Mouse (Mus musculus) mouse embryonic stem cell (cell line): ENCODE measurements around the gene Fcer1g.

Experiments used
- in situ Hi-C, 2 experiments: fragments of 300-500 bp; cut with MboI; formaldehyde crosslinking; loops; 1 replicate in 1 of 2; 3 replicates in 1 of 2; pipeline ENCODE4 v1.14.3; 2019 to 2020; ENCODE audit warnings: low sequenced_read_pairs in 2 of 2, low pct_unique_long_range_greater_than_20kb in 1 of 2, mixed read lengths in 1 of 2; ENCODE audit not compliant: unreplicated experiment in 1 of 2

Fcer1g gene

GRCm38 (mm10) chr1:171195887-171196397, 38.2 kb downstream of the Fcer1g start, which contains the start of gene Pcp4l1:
Gene Pcp4l1, minus strand, starts transcription at chr1:171196268.
- in situ Hi-C loops = no loop called here

DNA sequence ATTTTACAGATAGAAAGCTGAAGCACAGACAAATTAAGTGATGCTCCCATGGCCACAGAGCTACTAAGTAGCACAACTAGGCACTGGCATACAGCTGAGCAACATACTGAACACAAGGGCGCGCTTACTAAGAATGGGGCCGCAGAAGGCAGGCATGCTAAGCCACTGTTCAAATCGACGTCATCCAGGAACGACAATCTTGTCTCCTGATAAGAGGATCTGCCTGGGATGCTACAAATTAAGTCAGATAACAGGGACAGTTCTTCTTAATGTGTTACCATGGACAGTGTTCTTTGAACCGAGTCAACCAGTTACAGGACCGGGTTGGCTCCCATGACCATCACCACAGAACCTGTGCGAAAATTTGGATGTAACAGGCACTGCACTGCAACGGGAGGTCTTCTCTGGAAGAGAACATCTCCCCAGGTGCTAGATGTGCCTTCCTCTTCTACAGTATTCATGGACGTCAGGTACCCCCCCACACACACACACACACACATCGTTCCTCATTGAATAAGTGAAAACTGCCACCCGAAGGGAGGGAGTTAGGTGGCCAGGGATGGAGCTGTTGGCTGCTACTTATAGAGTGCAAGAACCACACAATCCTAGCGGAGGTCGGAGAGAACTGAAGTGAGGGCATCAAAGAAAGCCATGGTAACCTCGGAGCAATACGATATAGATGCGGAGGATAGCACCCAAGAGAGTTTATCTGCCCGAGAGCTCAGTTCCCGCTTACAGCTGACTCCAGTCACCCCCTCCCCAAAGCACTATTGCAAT, 38.9 kb downstream of the Fcer1g start:
- in situ Hi-C loops = no loop called here

GRCm38 (mm10) chr1:171193911-171194830, 40.0 kb downstream of the Fcer1g start:
- in situ Hi-C loops = no loop called here

- in situ Hi-C loops = no loop called here
Observed at GRCm38 (mm10) chr1:171193093-171193840, 40.9 kb downstream of the Fcer1g start.

DNA sequence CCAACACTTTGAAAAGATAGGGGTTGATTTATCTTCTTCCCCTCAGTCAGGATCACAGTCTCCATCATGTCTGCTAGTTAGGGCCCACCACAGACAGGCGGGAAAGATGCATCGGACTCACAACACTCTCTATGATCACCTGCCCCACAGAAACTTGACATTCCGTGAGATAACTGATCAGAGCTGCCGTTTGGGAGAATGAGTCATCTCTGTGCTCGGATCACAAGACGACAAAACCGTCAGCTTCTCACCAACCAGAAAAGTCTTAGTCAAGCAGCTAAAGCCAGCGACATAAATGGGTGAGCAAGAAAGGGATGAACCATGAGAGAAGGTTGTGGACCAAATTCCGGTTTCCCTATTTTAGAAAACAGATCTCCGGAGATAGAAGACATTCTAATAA, 41.9 kb downstream of the Fcer1g start:
- in situ Hi-C loops = no loop called here

DNA sequence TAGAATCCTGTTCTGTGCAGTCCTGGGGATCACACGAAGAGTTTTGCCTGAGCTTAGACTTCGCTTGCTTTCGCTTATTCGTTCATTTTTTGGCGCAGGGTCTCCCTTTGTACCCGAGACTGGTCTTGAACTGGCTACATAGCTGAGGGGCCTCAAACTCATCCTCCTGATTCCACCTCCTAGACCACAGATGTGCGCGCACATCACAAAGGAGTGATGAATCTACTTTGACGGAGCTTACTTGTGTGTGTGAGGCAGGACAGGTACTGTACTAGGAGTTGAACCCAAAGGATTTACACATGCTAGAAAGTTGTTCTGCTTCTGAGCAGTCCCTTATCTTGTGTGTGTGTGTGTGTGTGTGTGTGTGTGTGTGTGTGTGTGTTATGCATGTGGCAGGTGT, 43.3 kb downstream of the Fcer1g start:
- in situ Hi-C loops = no loop called here

- in situ Hi-C loops = no loop called here
Observed at GRCm38 (mm10) chr1:171189476-171190114, 44.6 kb downstream of the Fcer1g start.

DNA sequence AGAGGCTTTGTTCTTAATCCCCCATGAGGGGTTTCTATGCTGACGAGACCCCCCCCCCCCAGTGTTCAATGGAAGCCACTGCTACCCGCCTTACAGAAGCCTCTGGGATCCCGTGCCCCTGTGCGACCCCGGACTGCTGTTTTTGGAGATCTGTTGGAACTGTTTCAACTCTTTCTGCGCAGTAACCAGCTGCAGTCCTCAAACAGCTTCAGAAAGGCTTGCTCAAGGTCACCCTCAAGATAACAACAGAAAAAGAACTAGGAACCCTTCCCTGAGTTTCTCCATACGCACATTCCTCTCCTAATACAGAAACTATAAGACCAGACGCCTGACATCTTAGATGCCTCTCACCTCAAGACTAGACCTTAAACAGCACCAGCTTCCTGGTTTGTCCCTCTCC, 45.1 kb downstream of the Fcer1g start:
- in situ Hi-C loops = no loop called here

- in situ Hi-C loops = no loop called here
Observed at GRCm38 (mm10) chr1:171187851-171188700, 46.1 kb downstream of the Fcer1g start.

DNA sequence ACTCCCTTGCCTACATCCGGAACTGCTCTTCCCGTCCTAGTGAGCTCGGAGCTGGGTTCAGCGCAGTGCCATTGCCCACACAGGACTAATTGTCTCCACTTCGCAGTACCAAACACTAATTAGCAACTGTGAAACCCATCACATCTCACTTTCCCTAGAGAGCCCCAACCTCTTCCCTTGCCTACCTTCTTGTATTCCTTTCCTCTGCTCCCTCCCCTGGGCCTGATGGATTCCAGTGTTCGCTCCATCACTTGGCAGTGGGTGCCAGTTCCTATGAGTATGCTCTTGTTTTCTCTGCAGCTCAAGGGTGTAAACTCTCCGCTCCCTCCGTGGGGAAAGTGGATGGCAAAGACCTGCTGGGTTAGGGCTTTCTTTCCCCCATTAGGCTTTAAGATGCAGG, 48.5 kb downstream of the Fcer1g start:
- in situ Hi-C loops = no loop called here

DNA sequence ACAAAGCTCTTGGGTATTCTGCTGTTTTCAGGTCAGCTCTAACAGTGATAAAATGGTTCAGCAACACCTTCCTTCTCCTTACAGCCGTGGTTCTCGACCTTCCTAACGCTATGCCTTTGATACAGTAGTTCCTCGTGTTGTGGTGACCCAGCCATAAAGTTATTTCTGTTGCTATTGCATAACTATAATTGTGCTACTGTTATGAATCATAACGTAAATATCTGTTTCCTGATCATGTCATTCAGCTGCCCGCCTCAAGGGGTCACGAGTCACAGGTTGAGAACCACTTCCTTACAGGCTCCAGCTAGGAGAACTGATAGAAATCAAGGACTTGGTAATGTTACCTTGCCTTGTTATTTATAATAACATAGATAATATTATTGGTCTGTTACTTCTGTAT, 49.9 kb downstream of the Fcer1g start:
- in situ Hi-C loops = no loop called here

DNA sequence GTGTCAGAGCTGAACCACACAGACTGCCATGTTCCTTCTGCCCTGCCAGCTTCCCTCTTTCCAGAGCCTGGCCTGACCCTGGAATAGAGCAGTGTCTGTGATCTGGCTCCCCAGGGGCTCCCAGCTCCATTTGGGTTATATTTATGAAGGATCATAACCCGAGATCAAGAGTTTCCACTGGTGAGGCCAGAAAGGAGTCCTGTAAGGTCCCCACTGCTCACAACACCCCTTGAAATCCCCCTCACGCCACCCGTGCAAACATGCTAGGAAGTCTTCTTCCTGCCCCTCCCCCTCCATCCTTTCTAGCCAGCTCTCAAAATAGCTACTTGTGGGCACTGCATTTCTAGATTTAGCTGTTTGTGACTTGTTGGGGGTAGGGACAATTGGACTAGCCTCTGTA, 50.5 kb downstream of the Fcer1g start:
- in situ Hi-C loops = no loop called here

DNA sequence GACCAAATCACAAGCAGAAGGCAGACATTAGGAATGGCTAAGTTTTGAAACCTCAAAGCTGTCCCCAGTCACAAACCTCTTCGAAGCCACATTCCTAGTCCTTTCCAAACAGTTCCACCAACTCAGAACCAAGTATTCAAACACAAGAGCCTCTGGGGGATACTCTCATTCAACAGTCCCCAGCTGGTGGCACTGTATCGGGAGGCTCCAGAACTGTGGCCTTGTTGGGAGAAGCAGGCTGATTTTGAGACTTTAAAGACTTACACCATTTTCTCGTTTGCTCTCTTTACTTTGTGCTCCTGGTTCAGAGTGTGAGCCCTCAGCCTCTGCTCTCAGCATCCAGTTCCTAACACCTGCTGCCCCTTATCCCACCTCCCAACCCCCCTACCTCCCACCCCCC, 51.1 kb downstream of the Fcer1g start:
- in situ Hi-C loops = no loop called here
